Mouse (Mus musculus) left cerebral cortex, adult 11 months (tissue): ENCODE measurements around the gene Nsun7.

Experiments used
- DNase-seq: peaks from one replicate; pipeline ENCODE4 v3.0.0; 2022; ENCODE audit warnings: low spot score

Gene Nsun7

DNA sequence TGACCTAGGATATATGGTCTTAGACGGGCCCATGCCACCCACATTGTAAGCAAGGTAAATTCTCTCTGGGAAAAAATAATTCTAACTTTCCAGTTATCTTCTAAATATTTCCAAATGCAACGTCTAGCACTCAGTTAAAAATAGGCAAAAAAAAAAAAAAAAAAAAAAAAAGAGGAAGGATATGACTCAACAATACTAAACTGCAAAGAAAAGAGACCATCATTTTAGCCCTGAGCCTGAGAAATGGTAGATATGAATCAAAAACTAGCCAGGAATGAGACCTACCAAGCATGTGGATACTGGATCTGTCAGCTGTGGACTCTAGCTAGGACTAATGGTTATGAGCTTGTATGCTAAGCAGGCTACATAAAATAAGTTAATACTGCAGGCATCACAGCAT, 20.0 kb downstream of the Nsun7 start:
- no peak for DNase-seq

DNA sequence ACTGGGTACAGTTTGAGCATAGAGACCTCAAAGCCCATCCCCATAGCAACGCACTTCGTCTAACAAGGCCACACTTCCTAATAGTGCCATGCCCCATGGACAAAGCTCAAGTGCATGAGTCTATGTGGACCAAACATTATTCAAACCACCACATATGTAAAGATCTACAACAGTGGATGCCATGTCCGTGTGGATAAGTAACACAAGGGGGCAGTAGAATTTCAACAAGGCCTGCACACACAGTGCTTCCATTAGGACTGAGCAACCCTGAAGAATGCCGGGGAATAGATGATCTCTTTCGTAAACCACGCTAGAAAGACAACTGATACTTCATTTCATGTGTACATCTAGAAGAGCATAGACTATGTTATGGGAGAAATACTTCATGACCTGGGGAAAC, 21.0 kb downstream of the Nsun7 start:
- DNase-seq = no peak

DNA sequence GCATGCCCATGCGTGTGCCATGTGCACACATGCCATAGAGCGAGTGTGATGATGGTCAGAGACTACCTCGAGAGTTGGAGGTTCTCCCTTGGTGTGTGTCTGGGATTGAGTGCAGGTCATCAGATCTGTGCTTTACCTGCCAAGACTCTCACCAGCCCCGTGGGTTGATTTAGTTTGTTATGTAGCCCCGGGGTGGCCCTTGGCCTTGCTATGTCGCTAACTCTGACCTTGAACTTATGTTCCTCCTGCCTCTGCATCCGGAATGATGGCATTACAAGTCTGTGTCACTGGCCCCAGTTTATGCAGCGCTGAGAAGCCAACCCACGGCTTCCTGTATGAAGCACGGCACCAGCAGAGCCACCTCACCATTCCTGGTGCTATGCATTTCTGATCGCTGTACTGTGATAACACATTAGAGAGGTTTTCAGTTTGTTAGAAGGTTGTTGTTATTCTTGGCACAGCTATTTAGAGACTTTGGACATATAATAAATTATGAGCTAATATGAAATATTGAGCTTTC, 34.5 kb downstream of the Nsun7 start:
- DNase-seq = no peak

DNA sequence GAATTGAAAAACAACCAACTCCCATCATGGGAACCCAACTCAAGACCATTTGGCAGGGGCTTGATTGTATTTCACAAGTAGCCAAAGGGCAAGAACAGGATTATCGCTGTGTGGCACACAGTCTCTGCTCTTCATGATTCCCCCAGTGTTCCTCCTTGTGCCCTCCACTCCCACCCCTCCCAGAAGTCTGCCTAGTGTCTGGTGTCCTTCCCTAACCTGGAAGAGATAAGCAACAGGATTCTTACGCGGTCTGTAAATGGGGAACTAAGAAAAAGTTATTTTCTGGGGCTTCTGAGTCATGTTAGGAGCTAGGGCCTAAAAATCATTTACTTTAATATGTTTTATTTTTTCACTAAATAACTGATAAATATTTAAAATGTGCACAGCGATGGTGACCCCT, 35.3 kb downstream of the Nsun7 start:
- DNase-seq = no peak

DNA sequence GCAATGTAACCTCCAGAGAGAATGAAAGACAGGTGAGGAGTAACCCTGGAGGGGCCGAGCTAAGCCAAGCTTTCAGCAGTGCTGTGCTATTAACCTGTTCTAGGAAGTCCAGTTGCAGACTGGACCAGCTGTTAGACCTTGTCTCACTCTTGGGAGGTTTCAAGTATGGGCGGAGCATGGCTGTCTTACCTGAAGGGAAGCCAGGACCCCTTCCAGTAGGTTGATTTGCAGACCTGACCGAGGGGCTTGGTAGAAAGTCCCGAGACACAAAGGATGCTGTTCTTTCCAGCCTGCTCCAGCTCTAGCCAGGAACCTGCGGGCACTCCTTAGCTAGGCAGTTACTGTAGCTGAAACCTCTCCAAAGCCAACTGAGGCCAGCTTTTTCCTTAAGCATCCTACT, 36.4 kb downstream of the Nsun7 start:
- no peak for DNase-seq

DNA sequence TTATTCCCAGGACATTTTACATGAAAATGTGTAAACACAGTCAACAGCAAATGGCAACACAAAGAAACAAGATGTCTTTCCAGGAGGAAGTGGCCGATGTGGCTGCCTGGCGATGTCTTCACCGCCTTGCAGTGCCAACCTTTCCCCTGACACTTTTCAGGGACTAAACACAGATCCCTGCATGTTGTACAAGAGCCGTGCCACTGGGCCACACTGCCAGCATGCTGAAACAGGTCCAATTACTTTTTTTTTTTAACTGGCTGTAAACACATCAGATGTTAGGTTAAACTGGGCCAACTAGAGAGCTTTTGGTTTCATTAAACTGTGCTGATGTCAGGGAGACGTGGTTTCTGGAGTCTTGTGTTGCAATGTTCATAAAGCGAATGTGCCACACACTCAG, 39.2 kb downstream of the Nsun7 start:
- DNase-seq = no peak

DNA sequence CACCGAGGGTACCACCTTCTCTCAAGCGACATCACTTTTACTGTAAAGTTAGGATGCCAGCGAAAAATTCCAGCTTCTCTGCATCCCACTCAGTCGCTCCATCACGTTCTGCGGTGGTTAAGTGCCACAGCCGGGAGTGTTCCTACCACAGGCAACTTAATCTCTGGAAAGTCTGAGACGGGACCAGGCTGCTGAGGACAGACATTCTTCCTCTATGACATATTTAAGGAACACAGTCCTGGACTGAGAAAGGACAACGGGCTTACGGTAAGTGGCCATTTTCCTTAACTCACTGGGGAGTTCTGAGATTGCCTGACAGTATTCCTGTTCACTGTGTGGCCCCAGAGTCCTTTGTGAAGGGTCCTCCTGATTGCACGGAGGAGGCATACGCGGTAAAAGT, 40.9 kb downstream of the Nsun7 start:
- DNase-seq = no peak

DNA sequence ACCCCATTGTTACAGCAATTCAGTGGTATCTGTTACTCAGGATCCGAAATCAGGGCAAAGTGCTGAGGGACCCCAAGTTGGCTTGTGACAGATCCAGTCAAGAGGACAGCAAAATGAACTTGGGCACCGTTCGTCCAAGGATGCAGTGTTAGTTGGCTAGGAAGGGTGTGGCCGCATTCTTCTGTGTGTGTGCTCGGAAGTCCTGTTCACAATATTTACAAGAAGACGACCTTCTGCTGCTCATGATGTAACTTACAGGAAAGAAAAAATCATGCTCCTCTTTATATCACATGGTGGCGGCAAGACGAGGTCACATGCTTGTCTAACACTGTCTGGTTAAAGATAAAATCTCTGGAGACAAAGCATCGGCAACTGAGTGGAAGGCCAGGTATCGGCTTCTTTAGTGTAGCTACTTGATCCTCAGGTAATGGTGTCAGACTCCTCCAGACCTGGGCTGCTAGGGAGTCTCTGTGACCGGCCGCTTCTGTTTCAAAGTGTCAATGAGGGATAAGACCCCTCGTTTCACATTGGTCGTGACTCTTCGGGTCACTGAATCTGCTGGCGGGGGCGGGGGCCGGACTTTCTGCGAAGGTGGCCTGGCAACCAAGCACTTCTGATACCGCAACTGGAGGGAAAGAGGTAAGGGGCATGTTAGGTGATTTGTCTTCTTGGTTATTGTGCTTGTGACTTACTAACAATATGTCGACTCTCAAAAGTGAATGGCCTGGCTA, 42.6 kb downstream of the Nsun7 start:
- no peak for DNase-seq

DNA sequence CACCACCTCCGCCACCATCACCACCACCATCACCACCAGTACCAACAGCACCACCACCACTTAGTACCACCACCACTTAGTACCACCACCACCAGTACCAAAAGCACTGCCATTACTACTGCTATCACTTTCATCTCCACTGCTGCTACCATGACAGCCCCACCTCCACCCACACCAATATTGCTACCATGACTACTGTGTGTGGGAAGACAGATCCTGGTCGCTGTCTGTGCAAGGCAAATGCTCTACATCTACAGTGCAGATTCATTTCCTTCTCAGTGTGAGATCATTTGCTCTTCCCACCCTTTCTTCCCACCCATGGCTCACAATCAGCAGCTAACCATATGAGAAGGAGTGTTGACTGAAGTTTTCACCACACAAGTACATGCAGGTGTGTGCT, 43.2 kb downstream of the Nsun7 start:
- peak; percentile 50 for DNase-seq

DNA sequence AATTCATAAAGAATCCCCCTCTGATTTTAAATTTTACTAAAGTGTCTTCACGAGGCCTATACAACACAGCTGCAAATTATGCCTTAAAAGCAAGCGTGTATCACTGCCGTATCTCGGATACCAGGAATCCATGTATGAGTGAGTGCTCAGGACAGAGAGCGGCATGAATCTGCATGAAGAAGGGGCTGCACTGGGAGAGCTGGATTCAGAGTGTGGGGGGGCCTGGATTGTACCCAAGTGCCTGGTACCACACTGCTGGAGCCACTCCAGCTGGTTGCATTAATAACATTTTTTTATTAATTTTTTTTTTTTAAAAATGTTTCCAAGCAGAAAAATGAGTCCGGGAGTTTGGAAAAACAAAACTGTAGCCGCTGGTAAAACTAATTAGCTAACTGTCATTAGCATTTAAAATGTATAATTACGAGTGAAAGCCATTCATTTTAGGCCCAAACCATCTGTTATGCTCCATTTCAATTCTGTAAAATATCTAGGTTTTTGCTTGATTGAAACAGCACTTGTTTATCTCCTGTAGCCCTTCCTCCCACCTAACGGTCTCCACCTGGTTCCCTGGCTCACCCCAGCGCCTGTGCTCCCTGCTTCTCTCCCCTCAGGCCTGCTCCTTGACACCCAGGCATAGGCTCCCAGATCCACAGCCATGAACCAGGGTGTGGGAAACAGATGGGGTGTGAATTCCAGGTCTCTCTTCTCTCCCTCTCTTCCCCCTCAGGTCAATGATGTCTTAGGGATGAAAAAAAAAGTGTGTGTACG, 44.8 kb downstream of the Nsun7 start:
- DNase-seq = no peak

DNA sequence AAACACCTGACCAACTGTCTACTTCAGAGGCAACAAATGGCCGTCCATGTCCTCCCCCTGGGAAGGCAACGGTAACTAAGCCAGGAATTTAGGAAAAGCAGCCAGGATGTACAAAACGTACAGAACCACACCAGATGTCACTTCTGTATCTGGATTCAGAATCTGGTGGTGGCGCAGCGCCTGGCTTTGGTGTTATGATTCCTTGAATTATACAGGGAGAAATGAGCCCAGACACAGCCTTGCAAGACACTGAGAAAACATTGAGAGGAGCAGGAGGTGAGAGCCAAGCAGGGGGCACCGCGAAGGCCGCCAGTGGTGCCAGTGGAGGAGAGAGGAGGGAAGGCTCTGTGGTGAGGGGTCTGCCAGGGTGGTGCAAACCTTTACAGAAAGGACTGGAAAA, 45.8 kb downstream of the Nsun7 start:
- no peak for DNase-seq

DNA sequence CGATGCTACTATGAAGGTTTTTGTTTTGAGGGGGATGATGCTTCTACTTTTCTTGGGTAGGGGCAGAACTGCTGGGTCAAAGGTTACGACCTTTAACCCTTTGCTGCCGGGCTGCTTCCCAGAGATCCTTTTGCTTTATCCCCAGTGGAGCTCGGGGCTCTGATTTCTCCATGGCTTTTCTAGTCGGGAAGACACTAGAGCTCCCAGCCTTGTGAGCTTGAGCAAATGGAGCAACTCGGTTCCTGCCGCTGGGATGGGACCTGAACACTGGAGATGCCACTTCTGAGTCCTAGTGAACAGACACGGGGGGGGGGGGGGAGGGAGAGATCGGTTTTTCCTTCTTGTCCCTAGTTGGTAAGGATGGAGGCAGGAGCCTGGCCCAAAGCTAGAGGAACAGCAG, 50.6 kb downstream of the Nsun7 start:
- no peak for DNase-seq

DNA sequence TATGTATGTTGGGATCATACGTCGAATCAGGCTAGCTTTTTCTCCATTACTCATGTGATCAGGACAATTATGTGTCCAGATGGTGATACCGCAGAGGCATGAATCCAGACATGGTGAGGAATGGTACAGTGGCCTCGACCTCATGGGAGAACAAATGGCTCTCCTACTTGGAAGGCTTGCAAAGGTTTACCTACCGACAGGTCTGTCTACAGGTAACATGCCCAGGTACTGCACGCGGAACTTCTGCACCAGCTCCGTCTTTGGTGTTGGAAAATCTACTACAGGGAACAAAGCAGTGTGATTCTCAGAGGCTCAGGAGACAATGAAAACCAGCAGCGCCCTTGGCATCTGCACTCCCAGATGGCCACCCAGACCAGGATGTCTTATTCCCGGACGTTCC, 51.1 kb downstream of the Nsun7 start:
- no peak for DNase-seq

DNA sequence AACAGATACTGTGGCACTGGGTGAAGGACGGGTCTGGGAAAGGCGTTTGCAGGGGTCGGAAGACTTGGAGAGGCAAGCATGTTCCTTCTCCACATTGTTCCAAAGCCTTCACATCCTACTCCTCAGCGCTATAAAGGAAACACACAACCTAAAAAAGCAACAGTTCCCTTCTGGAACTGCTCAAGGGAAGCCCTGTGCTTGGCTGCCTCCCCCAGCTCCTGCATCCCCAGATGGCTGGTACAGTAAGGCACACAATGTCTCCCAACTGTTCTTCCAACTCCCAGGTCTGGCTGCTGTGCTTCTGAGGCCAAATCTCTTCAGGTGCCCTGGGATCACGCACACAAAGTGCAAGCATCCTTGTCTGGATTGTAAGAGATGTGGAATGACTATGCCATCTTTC, 56.1 kb downstream of the Nsun7 start:
- DNase-seq = no peak

DNA sequence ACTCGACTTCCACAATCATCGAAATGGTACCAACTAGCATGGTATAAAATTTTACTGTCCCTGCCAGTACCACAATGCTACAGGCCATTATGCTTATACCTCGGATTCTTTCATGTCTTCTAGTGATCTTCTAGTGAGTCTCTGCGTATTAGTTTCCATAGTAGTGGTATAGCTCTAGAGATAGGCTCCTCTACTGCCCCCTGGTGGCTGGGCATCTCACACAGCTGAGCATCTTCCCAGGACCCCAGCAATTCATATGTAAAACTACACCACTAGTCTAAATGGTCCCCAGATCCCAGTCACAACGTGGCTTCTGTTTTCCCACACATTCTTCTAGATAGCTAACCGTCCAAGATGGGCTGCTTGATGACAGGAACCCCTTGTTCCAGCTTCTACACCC, 59.6 kb downstream of the Nsun7 start:
- DNase-seq = peak; percentile 67

DNA sequence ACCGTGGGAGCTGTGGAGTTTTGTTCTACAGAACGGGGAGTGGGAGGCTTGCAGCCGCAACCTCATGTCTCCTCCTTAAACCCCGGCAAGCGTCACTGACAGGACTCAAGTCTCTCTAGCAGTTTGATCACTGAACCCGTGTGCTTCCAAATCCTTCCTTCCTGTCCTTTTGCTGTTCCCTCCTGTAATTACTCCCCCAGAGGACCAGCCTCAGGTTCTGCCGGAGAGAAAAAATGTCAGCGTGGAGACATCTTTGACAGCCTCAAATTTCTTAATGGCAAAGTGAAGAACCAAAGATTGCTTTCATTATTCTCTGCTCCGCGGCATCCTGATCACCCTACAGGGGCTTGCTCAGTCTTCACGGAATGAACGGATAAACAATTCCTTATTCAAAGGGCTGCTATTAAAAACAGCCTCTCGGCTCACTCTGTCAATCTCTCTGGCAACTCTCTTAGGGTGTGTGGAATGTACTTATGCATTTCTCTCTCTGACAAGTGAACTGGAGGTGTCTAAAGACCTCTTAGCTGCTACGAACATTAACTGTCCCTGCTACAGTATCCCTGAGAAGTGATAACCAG, 60.2 kb downstream of the Nsun7 start:
- no peak for DNase-seq

DNA sequence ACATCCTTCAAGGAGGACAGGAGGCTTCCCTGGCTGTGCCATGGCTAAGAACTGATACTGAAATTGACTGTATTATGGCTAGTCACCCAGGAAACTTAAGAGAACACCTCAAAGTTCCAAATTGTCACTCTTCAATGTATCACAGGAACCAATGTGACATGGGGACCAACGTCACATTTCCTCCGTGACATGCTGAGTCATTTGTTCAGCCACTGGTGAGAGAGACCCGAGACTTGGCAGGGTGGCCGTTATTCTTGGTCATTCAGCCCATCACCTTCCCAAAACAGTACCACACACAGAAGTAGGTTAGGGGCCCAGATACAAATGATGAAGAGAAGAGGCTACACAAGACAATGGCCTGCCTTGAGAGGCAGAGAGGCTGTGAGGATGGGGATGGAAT, 63.4 kb downstream of the Nsun7 start:
- no peak for DNase-seq

DNA sequence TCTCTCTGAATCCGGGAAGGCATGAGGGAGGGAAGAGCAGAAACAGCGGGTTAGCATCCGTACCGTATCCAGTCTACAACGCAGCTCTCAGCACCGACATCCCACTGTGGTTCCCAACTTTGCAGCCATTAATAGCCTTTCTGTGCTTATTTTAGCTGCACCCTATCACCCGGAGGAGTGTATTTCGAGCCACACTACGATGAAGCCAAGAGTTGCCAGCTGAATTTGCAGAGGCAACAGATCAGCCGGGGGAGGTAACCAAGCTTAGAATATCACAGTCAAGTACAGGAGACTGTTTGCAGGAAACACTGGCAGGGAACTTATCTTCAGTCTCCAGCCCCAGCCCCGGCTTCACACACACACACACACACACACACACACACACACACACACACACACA, 63.9 kb downstream of the Nsun7 start:
- DNase-seq = peak; percentile 81

DNA sequence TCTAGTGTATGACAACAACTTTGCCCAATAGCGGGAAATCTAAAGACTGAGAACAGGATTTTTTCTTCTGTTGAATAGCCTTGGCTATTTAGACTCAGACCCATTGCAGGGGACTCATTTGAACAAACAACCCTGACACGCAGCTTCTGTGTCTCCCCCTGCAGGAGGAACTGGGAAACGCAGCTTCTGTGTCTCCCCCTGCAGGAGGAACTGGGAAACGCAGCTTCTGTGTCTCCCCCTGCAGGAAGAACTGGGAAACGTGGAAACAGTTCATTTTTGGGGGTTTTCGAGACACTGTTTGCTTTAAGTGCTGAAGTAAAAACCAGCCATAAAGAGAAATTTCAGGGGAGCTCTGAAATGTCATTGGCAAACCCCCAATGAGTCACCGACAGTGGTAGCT, 66.7 kb downstream of the Nsun7 start:
- DNase-seq = no peak

DNA sequence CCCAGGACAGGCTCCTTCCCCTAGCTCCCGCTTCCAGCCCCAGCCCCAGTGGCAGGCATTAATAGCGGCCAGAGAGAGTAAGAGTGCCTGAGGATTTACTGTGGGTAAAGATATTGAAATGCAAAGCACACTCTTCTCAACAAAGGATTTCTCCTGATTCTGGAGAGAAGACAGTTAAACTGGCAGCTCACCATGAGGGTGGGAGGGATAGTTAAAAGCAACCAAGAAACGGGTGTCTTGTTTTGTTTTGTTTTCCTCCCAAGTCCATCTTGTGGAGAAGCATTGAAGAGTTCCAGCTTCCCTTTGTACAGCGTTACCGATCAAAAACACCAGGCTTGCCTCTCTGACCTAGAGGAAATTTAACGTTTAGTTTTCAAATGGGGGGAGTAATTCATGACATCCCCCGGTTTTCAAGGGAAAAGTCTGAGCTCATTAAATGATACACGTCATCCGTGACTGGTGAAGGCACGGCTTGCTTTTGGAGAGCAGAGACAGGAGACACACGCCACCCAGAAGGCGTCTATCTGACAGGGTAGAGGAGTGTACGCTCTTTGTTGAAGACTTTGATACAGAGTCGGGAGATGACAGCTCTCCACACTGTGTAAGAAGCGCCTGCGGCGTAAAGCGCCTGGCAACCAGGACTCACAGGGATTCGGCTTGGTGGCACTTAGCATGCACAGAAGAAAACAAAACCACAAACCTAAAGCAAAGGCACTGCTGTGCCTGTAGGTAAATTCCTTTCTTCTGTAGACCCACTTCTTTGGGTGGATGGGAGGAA, 68.4 kb downstream of the Nsun7 start:
- no peak for DNase-seq

DNA sequence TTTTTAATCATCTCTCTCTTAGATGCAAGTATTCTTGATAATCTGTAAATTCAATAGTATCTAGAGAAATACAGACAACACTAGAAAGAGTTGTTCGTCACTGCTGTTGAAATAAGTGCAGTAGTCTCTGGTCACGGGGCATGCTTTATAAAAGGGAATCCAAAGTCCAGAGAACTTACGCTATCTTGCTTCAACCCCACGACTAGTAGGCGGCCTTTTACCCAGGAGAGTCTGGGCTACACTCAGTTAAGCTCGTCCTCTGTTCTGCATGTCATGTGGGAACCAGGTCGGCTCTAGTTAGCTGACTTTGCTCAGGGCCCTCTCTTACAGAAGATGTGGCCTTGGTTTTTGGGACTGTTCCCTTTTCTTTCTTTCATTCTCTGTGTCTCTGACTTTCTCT, 69.1 kb downstream of the Nsun7 start:
- no peak for DNase-seq

DNA sequence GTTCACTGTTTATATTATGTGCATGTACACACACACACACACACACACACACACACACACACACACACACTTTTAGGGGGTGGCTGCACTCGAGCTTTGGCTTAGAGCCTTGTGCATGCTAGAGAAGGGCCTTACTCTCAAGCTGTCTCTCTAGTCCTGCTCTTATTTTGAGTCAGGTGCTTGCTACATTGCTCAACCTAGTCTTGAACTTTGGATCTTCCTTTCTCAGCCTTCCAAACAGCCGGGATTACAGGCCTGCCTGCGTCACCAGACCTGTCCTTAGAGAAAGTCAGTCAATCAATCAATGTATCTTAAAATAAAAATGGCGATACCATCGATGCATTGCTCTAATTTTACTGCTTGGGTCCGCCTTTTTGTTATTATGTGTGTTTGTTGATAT, 71.1 kb downstream of the Nsun7 start:
- DNase-seq = no peak
